Mouse (Mus musculus) forebrain, embryonic 13.5 days (tissue): ENCODE measurements around the gene Grm4. TPM values are rescaled to one million over a fixed set of nuclear protein-coding genes. Genes with fewer than 3 reads are reported as not detected.
A peak's percentile ranks its signal among the peaks of the same experiment; 100 is the strongest.
"Not testable (repeated sequence)": the region's sequence is repeated elsewhere in the genome, so short reads cannot be mapped to it uniquely, and the experiment has no call there.

Source experiments
- ATAC-seq: fragments of 200-750 bp; cut with Nextera tagmentation; 2 replicates; pipeline ENCODE4 v1.8.0; 2017
- H3K27ac ChIP-seq: fragments of 300-500 bp; sonication (generic); 2 replicates; pipeline ENCODE4 v1.5.1; 2015; ENCODE audit warnings: inconsistent platforms, mild to moderate bottlenecking, moderate library complexity
- H3K27me3 ChIP-seq: fragments of 300-500 bp; sonication (generic); 2 replicates; pipeline ENCODE4 v1.6.1; 2015; ENCODE audit warnings: mild to moderate bottlenecking, inconsistent platforms
- H3K36me3 ChIP-seq: fragments of 300-500 bp; sonication (generic); 2 replicates; pipeline ENCODE4 v1.6.1; 2015; ENCODE audit warnings: mild to moderate bottlenecking, inconsistent platforms; ENCODE audit not compliant: poor library complexity, severe bottlenecking
- H3K4me1 ChIP-seq: fragments of 300-500 bp; sonication (generic); 2 replicates; pipeline ENCODE4 v1.6.1; 2015; ENCODE audit warnings: inconsistent platforms
- H3K4me2 ChIP-seq: fragments of 300-500 bp; sonication (generic); 2 replicates; pipeline ENCODE4 v1.6.1; 2015; ENCODE audit warnings: inconsistent platforms, mild to moderate bottlenecking, moderate library complexity
- H3K4me3 ChIP-seq: fragments of 300-500 bp; sonication (generic); 2 replicates; pipeline ENCODE4 v1.5.1; 2015; ENCODE audit warnings: mild to moderate bottlenecking, inconsistent platforms
- H3K9ac ChIP-seq: fragments of 300-500 bp; sonication (generic); 2 replicates; pipeline ENCODE4 v1.6.1; 2015; ENCODE audit warnings: mild to moderate bottlenecking, inconsistent platforms
- H3K9me3 ChIP-seq: fragments of 300-500 bp; sonication (generic); replicated peaks from 2 replicates; pipeline ENCODE4 v1.6.1; 2016; ENCODE audit warnings: inconsistent platforms
- WGBS: fragments of 180-500 bp; shearing (Covaris S2); methylation state at CpG from one replicate; pipeline ENCODE4 v1.1.7; 2015; 5-methylcytosine and 5-hydroxymethylcytosine counted together
- polyA plus RNA-seq: library from polyadenylated mRNA; unstranded; fragments of >200 nt; fragmentation: Nextera tagmentation; extraction: Ambion mirVana; gene quantifications from 2 replicates; pipeline ENCODE4 v1.2.1, GENCODE M21; 2015

The Grm4 gene
- polyA plus RNA-seq, 1 experiment from 2014 or later: 2.4 TPM

DNA sequence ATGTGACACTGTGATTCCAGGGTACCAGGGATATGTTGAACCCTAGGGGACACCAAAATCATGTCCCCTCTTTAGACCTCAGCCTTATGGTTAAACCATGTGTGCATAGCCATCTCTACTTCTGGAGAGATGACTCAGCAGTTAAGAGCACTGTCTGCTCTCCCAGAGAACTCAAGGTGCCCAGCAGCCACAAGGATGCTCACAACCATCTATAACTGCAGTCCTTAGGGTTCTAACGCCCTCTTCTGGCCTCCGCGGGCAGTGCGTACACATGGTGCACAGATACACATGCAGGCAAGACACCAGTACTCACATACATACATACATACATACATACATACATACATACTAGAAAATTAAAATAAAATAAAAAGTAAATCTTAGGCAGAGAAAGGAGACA, 127.8 kb downstream of the Grm4 start:
- WGBS: 88% methylated on average over 4 of the region's 4 CpGs
- Histone ChIP-seq H3K9me3 (no peaks in the 10 kb centered on the region), H3K4me3 (no peak overlapping the region), H3K27me3 (peaks cover 3% of the 10 kb centered on the region; the same call in 1 of the 2 replicates), H3K36me3 (no peaks in the 10 kb centered on the region), H3K4me2 (no peak overlapping the region), H3K4me1 (peaks cover 26% of the 10 kb centered on the region), H3K27ac (no peak overlapping the region), H3K9ac (no peak overlapping the region)
- no peak for ATAC-seq

DNA sequence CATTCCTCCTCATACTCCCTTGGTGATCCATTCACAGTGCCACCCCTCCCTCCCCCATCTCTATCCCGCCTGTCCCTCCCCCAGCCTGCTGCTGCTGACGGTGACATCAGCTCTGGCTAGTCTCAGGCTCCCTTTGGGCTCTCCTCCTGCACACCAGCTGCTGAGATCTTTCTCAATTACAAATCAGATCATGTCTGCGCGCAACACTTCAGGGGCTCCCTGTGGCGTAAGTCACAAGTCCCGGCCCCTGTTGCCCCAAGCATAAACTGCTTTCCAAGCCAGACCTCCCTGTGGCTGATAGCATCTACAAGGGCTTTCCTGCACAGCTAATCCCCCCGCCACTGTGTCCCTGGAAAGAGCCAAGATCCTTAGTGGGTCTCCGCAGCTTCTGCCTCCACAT, 128.3 kb downstream of the Grm4 start:
- H3K4me1 ChIP-seq: peaks cover 26% of the 10 kb centered on the region

DNA sequence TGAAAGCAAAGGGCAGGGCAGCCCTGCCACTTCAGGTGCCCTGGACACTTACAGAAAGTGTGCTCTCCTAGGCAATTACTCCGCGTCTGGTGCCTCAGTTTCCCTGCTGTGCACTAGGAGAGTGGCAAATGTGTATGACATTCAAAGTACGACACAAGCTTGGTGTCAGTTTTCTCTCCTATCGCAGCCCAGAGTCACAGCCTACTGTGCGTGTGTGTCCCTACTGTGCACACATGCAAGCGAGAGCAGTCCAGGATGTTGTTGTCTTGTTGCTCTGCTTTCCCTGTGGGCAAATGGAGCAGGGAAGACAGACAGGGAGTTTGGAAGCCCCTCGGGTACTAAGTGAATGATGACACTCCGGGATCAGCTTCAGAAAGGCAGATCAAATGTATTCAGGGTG, 131.2 kb downstream of the Grm4 start:
- peak overlapping the region; percentile 55 for H3K27ac ChIP-seq
- H3K4me3 ChIP-seq: no peak overlapping the region
- no peak for ATAC-seq
- H3K36me3 ChIP-seq: no peaks in the 10 kb centered on the region
- peaks cover 12% of the 10 kb centered on the region for H3K27me3 ChIP-seq
- 83% methylated on average over 8 of the region's 8 CpGs for WGBS
- no peak overlapping the region for H3K4me2 ChIP-seq
- H3K4me1 ChIP-seq: peaks cover 37% of the 10 kb centered on the region
- H3K9ac ChIP-seq: no peak overlapping the region
- no peaks in the 10 kb centered on the region for H3K9me3 ChIP-seq

More for the DNA sequence above, 128.3 kb downstream of the Grm4 start:
- Histone ChIP-seq H3K27me3 (peaks cover 3% of the 10 kb centered on the region; the same call in 1 of the 2 replicates), H3K4me2 (no peak overlapping the region), H3K4me3 (no peak overlapping the region), H3K27ac (no peak overlapping the region), H3K36me3 (no peaks in the 10 kb centered on the region), H3K9me3 (no peaks in the 10 kb centered on the region), H3K9ac (no peak overlapping the region)
- 44% methylated on average over 8 of the region's 8 CpGs for WGBS
- no peak for ATAC-seq

DNA sequence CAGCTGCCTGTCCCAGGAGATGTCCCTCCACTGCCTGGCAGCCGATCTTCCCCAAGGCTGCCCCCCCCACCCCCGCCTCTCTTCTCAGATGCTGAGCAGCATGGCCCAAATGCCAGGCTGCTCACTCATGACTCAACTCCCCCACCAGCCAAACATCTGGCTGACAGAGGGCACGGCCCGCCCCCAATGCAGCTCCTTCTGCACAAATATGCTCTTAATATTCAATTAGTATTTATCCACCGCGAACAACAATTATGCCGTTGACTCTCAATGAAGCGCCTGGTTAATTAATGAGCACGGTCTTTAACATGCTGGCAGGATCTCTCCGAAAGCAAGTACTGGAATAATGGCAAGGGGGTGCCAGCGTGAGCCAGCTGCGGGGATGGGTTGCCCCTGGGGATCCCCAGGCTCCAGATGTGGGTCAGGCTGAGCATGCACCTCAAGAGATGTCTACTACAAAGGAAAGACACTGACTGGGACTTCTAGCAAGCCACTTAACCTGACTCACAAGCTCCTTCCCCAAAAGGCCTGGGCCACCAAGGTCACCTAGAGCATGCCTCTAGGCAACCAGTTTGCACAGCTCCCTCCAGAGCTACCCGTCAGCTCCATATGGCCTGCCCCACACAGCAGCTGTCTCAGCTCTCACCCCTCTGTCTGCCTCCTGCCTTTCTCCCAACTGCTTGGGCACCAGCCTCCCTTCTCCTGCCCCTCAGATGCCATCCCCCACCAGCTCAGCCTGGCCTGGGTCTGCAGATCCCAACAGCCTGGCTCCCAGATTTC, 131.8 kb downstream of the Grm4 start:
- H3K9ac ChIP-seq: no peak overlapping the region; the same call in 1 of the 2 replicates
- H3K9me3 ChIP-seq: no peaks in the 10 kb centered on the region
- peak overlapping the region; percentile 55 for H3K27ac ChIP-seq
- 26% methylated on average over 13 of the region's 13 CpGs for WGBS
- H3K4me1 ChIP-seq: peaks cover 37% of the 10 kb centered on the region
- ATAC-seq: peak; percentile 73
- no peaks in the 10 kb centered on the region for H3K36me3 ChIP-seq
- peaks cover 12% of the 10 kb centered on the region for H3K27me3 ChIP-seq
- peak overlapping the region; percentile 16; the same call in 1 of the 2 replicates for H3K4me2 ChIP-seq
- H3K4me3 ChIP-seq: no peak overlapping the region

DNA sequence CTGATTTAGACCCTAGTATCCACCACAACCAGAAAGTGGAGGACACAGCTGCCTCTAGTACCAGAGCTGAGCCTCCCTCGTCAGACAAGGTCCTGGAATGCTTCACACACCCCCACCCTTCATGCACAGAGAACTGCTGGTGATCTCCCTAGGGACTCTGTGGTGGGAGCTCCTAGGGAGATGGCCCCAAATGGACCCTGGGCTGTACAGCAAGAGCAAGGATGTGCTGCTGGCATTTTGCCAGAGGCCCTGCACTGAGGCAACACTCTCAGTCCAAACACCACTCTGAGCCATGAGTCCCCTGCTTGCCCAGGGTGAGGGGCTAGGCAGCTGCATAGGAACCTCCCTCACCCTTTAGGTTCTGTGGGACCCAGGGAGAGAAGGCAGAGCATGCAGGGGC, 134.8 kb downstream of the Grm4 start:
- no peak for ATAC-seq
- no peaks in the 10 kb centered on the region for H3K36me3 ChIP-seq
- 56% methylated on average over 1 of the region's 1 CpGs for WGBS

DNA sequence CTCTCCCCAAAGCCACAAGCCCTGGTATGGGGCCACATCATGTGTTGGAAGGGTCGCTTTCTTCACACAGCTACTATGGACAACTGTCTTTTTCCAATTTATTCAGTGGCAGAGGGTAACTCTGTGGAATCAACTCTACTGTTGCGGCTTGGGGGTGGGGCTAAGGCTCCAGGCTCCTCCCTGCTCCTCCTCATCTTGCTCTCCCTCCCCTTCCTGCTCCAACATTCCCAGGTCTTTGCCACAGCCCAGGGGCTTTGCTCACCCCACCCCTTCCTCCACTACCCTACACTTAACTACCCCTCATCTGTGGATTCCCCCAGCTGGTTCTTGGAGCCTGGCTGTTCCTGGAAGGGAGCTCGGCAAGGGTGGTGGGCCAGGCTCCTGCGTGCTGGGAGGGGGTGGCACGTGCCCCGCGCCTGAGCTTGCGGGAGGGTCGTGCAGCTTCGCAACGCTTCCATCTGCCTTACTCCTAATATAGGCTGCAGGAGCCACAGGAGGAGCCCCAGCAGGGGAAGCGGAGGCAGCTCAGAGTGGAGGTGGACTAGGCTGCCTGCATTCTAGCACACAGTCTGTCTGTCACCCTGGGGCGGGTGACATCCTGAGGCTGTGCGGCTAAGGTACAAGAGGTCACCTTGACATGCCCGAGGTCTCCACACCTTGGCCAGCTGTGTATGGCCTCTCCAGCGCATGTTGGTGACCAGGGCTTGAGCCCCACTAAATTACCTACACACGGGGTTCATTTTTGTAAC, 135.5 kb downstream of the Grm4 start:
- ATAC-seq: no peak
- 0 out of 2 replicates have a peak overlapping the region, but pooled peaks have one; percentile 7 for H3K4me2 ChIP-seq
- H3K4me1 ChIP-seq: peaks cover 28% of the 10 kb centered on the region
- 36% methylated on average over 17 of the region's 17 CpGs for WGBS
- H3K9ac ChIP-seq: no peak overlapping the region
- no peaks in the 10 kb centered on the region for H3K9me3 ChIP-seq
- H3K27ac ChIP-seq: no peak overlapping the region; the same call in 1 of the 2 replicates
- no peaks in the 10 kb centered on the region for H3K36me3 ChIP-seq
- no peak overlapping the region for H3K4me3 ChIP-seq
- H3K27me3 ChIP-seq: peaks cover 16% of the 10 kb centered on the region

More for the DNA sequence above, 134.8 kb downstream of the Grm4 start:
- Histone ChIP-seq H3K4me3 (no peak overlapping the region), H3K9me3 (no peaks in the 10 kb centered on the region), H3K27me3 (peaks cover 18% of the 10 kb centered on the region), H3K4me1 (peaks cover 28% of the 10 kb centered on the region), H3K9ac (no peak overlapping the region), H3K27ac (no peak overlapping the region), H3K4me2 (no peak overlapping the region)

DNA sequence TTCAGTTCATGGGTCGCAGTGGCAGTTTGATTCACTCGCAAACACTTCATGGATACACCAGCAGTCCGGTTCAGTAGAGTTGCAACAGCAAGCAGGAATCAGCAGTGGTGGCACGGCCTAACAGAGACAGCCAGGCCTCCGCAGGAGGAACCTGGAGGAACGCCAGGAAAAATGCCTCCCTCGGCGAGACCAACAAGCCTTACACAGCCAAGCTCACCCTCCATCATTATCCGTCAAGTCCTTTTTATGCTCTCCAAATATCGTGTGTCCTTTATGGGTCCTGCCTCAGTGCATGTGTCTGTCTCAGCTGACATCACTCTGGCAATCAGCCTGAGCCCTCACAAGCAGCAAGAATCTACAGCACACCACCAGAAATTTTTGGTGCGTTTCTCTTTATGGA, 138.3 kb downstream of the Grm4 start:
- WGBS: 83% methylated on average over 11 of the region's 11 CpGs

DNA sequence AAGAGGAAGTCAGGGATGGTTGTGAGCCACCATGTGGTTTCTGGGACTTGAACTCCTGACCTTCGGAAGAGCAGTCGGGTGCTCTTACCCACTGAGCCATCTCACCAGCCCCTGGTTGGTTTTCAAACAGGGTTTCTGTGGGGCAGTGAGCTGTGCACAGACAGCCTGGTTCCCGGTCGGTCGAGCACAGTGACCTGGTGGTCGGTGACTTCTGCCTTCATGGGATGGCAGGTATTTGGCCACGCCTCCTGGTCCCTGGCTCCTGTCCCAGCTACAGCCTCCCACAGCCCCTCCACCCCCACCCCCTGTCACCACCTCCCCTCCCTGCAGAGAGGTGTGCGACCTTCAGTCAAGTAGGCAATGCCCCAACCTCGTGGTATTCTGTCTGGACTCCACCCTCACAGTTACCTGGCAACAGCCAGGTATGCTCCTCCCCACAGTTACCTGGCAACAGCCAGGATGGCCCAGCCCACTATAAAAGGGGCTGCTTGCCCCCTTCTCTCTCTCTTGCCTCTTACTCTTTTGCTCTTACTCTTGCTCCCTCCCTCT, 140.2 kb downstream of the Grm4 start:
- peaks cover 16% of the 10 kb centered on the region for H3K4me1 ChIP-seq

More for the DNA sequence above, 138.3 kb downstream of the Grm4 start:
- Histone ChIP-seq H3K36me3 (no peaks in the 10 kb centered on the region), H3K9ac (no peak overlapping the region), H3K4me2 (no peak overlapping the region), H3K4me1 (peaks cover 21% of the 10 kb centered on the region), H3K9me3 (0 out of 2 replicates have a peak, but pooled peaks cover under 1% of the 10 kb centered on the region), H3K4me3 (no peak overlapping the region), H3K27me3 (peaks cover 15% of the 10 kb centered on the region; the same call in 1 of the 2 replicates), H3K27ac (no peak overlapping the region)
- ATAC-seq: no peak

DNA sequence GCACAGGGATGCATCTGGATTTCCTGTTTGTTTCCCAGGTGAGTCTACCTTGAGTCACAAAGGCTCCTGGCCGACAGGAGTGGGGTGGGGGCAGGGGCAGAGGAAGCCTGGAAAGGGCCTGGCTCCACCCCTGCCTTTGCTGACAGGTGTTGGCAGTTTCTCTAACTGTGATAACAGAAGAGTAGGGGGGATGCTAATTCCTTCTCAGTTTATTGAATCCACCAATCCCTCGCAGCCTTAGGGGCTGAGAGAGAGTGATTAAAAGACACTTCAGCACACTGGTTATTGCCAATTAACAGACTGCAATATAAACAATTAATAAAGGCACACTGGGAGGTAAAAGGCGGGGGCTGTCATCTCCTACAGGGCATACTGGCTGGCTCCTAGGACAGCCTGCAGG, 142.2 kb downstream of the Grm4 start:
- Histone ChIP-seq H3K9ac (no peak overlapping the region), H3K4me3 (no peak overlapping the region), H3K27ac (no peak overlapping the region), H3K4me1 (peaks cover 10% of the 10 kb centered on the region), H3K4me2 (no peak overlapping the region), H3K27me3 (0 out of 2 replicates have a peak, but pooled peaks cover 6% of the 10 kb centered on the region), H3K9me3 (peaks cover 10% of the 10 kb centered on the region), H3K36me3 (no peaks in the 10 kb centered on the region)
- no peak for ATAC-seq
- 27% methylated on average over 3 of the region's 3 CpGs for WGBS

More for the DNA sequence above, 140.2 kb downstream of the Grm4 start:
- not testable (repeated sequence) for ATAC-seq, H3K9ac ChIP-seq, H3K27ac ChIP-seq, H3K4me3 ChIP-seq, H3K36me3 ChIP-seq, H3K4me2 ChIP-seq
- 71% methylated on average over 9 of the region's 9 CpGs for WGBS
- peaks cover 10% of the 10 kb centered on the region; the same call in 1 of the 2 replicates for H3K27me3 ChIP-seq
- H3K9me3 ChIP-seq: peaks cover 10% of the 10 kb centered on the region

DNA sequence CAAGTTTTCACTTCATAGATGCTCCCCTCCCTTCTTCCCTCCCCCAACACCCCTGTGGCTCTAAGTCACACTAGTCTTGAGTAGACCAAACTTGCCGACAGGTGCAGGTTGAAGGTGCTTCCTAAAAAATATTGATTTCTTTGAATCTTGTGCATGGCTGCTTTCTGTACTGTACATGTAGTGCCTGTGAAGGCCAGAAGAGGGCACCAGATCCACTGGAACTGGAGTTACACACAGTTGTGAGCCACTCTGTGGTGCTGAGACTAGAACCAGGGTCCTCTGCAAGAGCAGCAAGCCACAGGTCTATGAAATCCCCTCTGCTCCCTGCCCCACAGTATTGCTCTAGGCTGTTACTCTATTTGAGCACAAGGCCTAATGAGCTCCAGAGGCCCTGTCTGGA, 144.1 kb downstream of the Grm4 start:
- 94% methylated on average over 1 of the region's 1 CpGs for WGBS
- peaks cover 10% of the 10 kb centered on the region for H3K9me3 ChIP-seq
- H3K27ac ChIP-seq: no peak overlapping the region
- no peak for ATAC-seq
- no peaks in the 10 kb centered on the region for H3K36me3 ChIP-seq
- H3K4me3 ChIP-seq: no peak overlapping the region
- peaks cover 15% of the 10 kb centered on the region for H3K4me1 ChIP-seq
- H3K27me3 ChIP-seq: 0 out of 2 replicates have a peak, but pooled peaks cover 9% of the 10 kb centered on the region
- no peak overlapping the region for H3K9ac ChIP-seq
- H3K4me2 ChIP-seq: no peak overlapping the region

DNA sequence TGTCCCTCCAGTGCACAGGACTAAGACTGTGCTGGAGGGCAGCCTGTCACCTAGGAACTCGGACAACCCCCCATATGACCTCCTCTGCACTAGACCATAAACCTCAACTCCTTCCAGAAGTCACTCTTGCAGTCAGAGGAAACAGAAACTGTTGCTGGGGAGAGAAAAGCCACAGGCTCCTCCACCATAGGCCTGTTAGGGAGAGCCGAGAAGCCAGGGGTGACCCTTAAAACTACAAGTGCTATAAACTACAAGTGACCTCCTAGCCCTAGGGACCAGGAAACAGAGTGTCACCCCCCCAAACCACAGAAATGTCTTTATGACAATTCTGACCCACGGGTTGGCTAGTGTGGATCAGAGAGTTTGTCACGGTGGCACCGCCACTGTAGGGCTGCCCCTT, 145.7 kb downstream of the Grm4 start:
- 0 out of 2 replicates have a peak, but pooled peaks cover 3% of the 10 kb centered on the region for H3K27me3 ChIP-seq
- H3K9me3 ChIP-seq: peaks cover 10% of the 10 kb centered on the region
- H3K36me3 ChIP-seq: no peaks in the 10 kb centered on the region
- no peak overlapping the region for H3K4me3 ChIP-seq
- no peak for ATAC-seq
- no peak overlapping the region for H3K4me2 ChIP-seq
- 86% methylated on average over 5 of the region's 5 CpGs for WGBS
- H3K4me1 ChIP-seq: peaks cover 15% of the 10 kb centered on the region
- no peak overlapping the region for H3K27ac ChIP-seq
- no peak overlapping the region for H3K9ac ChIP-seq
